Mouse (Mus musculus) myocyte (in vitro differentiated cells): ENCODE measurements around the gene Clec3b. TPM values are rescaled to one million over a fixed set of nuclear protein-coding genes. Genes with fewer than 3 reads are reported as not detected.

Experiments
- H3K27me3 ChIP-seq: one replicate; pipeline ENCODE4 v1.6.1; 2011; ENCODE audit not compliant: control insufficient read depth, insufficient read depth, insufficient read length
- H3K36me3 ChIP-seq: one replicate; pipeline ENCODE4 v1.6.1; 2011; ENCODE audit not compliant: control insufficient read depth, insufficient read depth
- H3K4me2 ChIP-seq: one replicate; pipeline ENCODE4 v1.6.1; 2011; ENCODE audit warnings: low read depth, control low read depth
- H3K4me3 ChIP-seq: one replicate; pipeline ENCODE4 v1.5.1; 2011; ENCODE audit warnings: mild to moderate bottlenecking, control low read depth, moderate library complexity
- H3K79me2 ChIP-seq: one replicate; pipeline ENCODE4 v1.6.1; 2011; ENCODE audit not compliant: control insufficient read depth, insufficient read depth
- H3ac ChIP-seq: one replicate; pipeline ENCODE4 v1.6.1; 2011; ENCODE audit not compliant: control insufficient read depth, insufficient read length
- CEBPB ChIP-seq: IDR thresholded peaks from 2 replicates; pipeline ENCODE4 v1.6.1; 2011; ENCODE audit warnings: mild to moderate bottlenecking, moderate library complexity; ENCODE audit not compliant: poor library complexity, insufficient read depth, severe bottlenecking
- E2F4 ChIP-seq: IDR thresholded peaks from one replicate; pipeline ENCODE4 v1.6.1; 2011; ENCODE audit warnings: mild to moderate bottlenecking, control low read depth, moderate library complexity; ENCODE audit not compliant: insufficient read depth
- MAX ChIP-seq: IDR thresholded peaks from one replicate; pipeline ENCODE4 v1.6.1; 2011; ENCODE audit warnings: low read depth, mild to moderate bottlenecking, control low read depth
- MYOD1 ChIP-seq, 3 experiments: IDR thresholded peaks; one replicate each; pipeline ENCODE4 v1.6.1; 2011; ENCODE audit warnings: control low read depth in 2 of 3, low read depth in 2 of 3, mild to moderate bottlenecking in 2 of 3, moderate library complexity in 1 of 3; ENCODE audit not compliant: insufficient read length in 2 of 3, control insufficient read depth in 1 of 3
- MYOG ChIP-seq, 3 experiments: IDR thresholded peaks; one replicate each; pipeline ENCODE4 v1.6.1; 2011; ENCODE audit warnings: control low read depth in 2 of 3, low read depth in 2 of 3, mild to moderate bottlenecking in 2 of 3; ENCODE audit not compliant: insufficient read length in 2 of 3, control insufficient read depth in 1 of 3, insufficient read depth in 1 of 3
- POLR2A ChIP-seq: IDR thresholded peaks from one replicate; pipeline ENCODE4 v1.6.1; 2011; ENCODE audit warnings: low read depth, mild to moderate bottlenecking, control low read depth, moderate library complexity; ENCODE audit not compliant: insufficient read length
- POLR2AphosphoS2 ChIP-seq: IDR thresholded peaks from one replicate; pipeline ENCODE4 v1.6.1; 2011; ENCODE audit warnings: low read depth, control low read depth; ENCODE audit not compliant: insufficient read length
- REST ChIP-seq: IDR thresholded peaks from one replicate; pipeline ENCODE4 v1.6.1; 2011; ENCODE audit warnings: mild to moderate bottlenecking, control low read depth, moderate library complexity; ENCODE audit not compliant: insufficient read depth, insufficient read length
- SRF ChIP-seq: IDR thresholded peaks from one replicate; pipeline ENCODE4 v1.6.1; 2011; ENCODE audit warnings: low read depth; ENCODE audit not compliant: control insufficient read depth, insufficient read length
- TCF12 ChIP-seq: IDR thresholded peaks from one replicate; pipeline ENCODE4 v1.6.1; 2011; ENCODE audit warnings: mild to moderate bottlenecking, control low read depth; ENCODE audit not compliant: poor library complexity, insufficient read depth, severe bottlenecking
- TCF3 ChIP-seq: IDR thresholded peaks from one replicate; pipeline ENCODE4 v1.6.1; 2011; ENCODE audit warnings: low read depth, control low read depth; ENCODE audit not compliant: insufficient read length
- USF1 ChIP-seq: IDR thresholded peaks from one replicate; pipeline ENCODE4 v1.6.1; 2011; ENCODE audit warnings: low read depth, mild to moderate bottlenecking, control low read depth, moderate library complexity
- polyA plus RNA-seq: library from polyadenylated mRNA; unstranded; fragments of >200 nt; fragmentation: generic; extraction: Trizol; gene quantifications from one replicate; pipeline ENCODE4 v1.2.1, GENCODE M21; 2012; ENCODE audit warnings: missing spikeins

Clec3b gene
- polyA plus RNA-seq, 1 experiment: 0.10 TPM

GRCm38 (mm10) chr9:123115566-123115965 is 35.2 kb upstream of the Clec3b start:
- H3K36me3 ChIP-seq: peaks cover 20% of the 10 kb centered on the region
- TF ChIP-seq MAX: no peak
- TF ChIP-seq REST: no peak
- TF ChIP-seq MYOD1 (IDR thresholded peaks at IDR 0.05; ENCODE audit: control insufficient read depth in 1 of 3, insufficient read length in 2 of 3, low read depth in 2 of 3): no peak
- TF ChIP-seq USF1: no peak
- no peak overlapping the region for H3ac ChIP-seq
- H3K79me2 ChIP-seq: peaks cover 57% of the 10 kb centered on the region
- no peak overlapping the region for H3K4me2 ChIP-seq
- H3K27me3 ChIP-seq: no peaks in the 10 kb centered on the region
- no peak overlapping the region for H3K4me3 ChIP-seq

DNA sequence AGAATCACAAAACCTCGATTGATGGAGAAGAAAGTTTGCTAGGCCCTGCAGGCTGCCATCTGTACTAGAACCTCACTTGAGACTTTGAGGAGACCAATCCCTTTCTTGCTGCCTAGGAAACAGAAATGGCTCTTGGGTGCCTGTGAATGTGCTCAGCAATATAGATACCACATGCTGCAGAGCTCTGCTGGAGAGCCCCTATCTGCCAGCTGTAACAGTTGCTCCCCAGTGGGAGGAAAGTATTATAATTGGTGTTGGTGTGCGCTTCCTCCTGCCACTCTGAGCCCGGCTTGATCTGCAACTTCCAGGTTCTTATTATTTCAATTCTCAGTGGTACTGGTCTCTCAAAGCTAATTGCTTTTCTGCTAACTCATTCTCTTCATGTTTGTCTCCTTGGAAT is 27.7 kb upstream of the Clec3b start:
- Histone ChIP-seq H3K4me2 (no peak overlapping the region), H3K27me3 (no peaks in the 10 kb centered on the region), H3K4me3 (no peak overlapping the region), H3K36me3 (peaks cover 40% of the 10 kb centered on the region), H3ac (no peak overlapping the region), H3K79me2 (no peaks in the 10 kb centered on the region)
- TF ChIP-seq MYOG (IDR thresholded peaks at IDR 0.05; ENCODE audit: control insufficient read depth in 1 of 3, insufficient read depth in 1 of 3, insufficient read length in 2 of 3, low read depth in 2 of 3) (no peak), MYOD1 (IDR thresholded peaks at IDR 0.05; ENCODE audit: control insufficient read depth in 1 of 3, insufficient read length in 2 of 3, low read depth in 2 of 3) (no peak), TCF12 (no peak), POLR2A (no peak), E2F4 (no peak), POLR2AphosphoS2 (no peak), TCF3 (no peak), USF1 (no peak), CEBPB (no peak), SRF (no peak), REST (no peak), MAX (no peak)

DNA sequence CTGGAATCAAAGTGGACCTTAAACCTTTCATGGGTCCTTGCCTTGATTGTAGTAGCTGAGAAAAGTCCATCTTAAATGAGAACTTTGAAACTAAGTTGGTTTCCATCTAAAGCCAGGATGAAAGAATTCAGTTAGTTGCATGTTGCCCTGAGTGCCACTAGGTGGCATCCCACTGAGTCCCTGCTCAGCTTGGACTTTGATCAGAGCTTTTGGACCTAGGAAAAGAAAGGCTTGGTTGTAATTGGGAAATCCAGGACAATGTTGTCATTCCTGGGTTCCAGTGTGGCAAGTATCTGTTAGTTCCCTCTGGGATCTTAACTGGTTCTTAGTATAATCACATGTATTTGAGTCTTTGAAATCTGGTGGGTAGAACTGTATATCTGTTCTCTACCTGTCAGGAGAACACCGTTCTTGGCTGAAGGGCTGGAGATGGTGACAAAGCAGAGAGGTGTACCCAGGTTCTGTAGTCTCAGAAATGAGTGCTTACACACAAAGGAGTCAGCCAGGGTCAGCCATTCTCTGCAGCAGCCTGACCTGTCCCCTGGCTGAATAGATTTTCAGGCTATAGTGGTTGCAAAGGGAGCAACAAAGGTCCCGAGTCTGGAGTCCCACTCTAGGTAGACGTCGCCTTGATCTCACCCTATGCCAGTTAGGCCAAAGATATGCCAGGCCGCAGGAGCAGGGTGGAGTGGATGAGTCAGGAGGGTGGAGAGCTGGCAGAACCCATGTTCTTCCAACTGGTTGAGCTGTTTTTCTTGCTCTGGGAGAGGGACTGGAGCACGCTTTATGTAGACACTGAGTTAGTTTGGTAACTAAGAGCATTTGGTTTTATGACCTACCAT is 27.0 kb upstream of the Clec3b start:
- H3K4me2 ChIP-seq: peak overlapping the region; percentile 41
- H3K36me3 ChIP-seq: peaks cover 41% of the 10 kb centered on the region
- no peak overlapping the region for H3K4me3 ChIP-seq
- TF ChIP-seq MYOD1 (IDR thresholded peaks at IDR 0.05; ENCODE audit: control insufficient read depth in 1 of 3, insufficient read length in 2 of 3, low read depth in 2 of 3): no peak
- no peak for TF ChIP-seq USF1
- TF ChIP-seq TCF12: no peak
- TF ChIP-seq POLR2AphosphoS2: no peak
- TF ChIP-seq POLR2A: no peak
- no peak overlapping the region for H3ac ChIP-seq
- H3K27me3 ChIP-seq: no peaks in the 10 kb centered on the region
- no peaks in the 10 kb centered on the region for H3K79me2 ChIP-seq

DNA sequence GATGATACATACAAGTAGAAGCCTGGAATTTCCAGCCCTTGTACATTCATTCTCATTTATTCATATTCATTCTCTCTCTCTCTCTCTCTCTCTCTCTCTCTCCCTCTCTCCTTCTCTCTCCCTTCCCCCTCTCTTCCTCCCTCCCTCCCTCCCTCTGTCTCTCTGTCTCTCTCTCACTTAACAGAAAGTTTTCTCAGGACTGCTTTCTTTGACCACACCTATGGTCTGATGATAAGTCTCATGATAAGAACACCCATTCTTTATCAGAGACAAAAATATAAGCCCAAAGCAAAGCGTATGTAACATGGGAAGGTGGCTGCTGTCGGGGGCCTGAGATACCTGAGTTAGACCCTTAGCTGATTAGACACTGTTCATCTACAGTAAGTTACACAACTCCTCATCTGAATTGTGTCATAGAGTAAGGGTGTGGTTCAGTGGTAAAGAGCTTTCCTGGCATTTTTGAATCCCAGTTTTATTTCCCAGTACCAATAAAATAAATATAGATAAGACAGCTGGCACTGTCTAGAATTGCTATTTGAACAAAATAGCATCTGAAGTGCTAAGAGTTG is 26.2 kb upstream of the Clec3b start:
- Histone ChIP-seq H3ac (no peak overlapping the region), H3K4me3 (no peak overlapping the region), H3K36me3 (peaks cover 41% of the 10 kb centered on the region), H3K4me2 (peak overlapping the region; percentile 41), H3K79me2 (no peaks in the 10 kb centered on the region), H3K27me3 (no peaks in the 10 kb centered on the region)
- TF ChIP-seq CEBPB (peak; percentile 79), MAX (no peak)

GRCm38 (mm10) chr9:123127663-123128062 is 23.1 kb upstream of the Clec3b start:
- TF ChIP-seq USF1: no peak
- TF ChIP-seq POLR2A: no peak
- TF ChIP-seq TCF3: no peak
- no peak for TF ChIP-seq MYOG (IDR thresholded peaks at IDR 0.05; ENCODE audit: control insufficient read depth in 1 of 3, insufficient read depth in 1 of 3, insufficient read length in 2 of 3, low read depth in 2 of 3)
- TF ChIP-seq REST: no peak
- TF ChIP-seq TCF12: no peak
- TF ChIP-seq MAX: no peak
- no peak for TF ChIP-seq SRF
- TF ChIP-seq POLR2AphosphoS2: no peak
- Histone ChIP-seq H3K4me3 (no peak overlapping the region), H3K27me3 (no peaks in the 10 kb centered on the region), H3K4me2 (no peak overlapping the region), H3ac (no peak overlapping the region), H3K36me3 (peaks cover 43% of the 10 kb centered on the region), H3K79me2 (no peaks in the 10 kb centered on the region)
